Mouse (Mus musculus): ENCODE results near the gene Zfp940. TPM values are rescaled to one million over a fixed set of nuclear protein-coding genes. Genes with fewer than 3 reads are reported as not detected.
A peak's percentile ranks its signal among the peaks of the same experiment; 100 is the strongest.

Zfp940 gene
- polyA plus RNA-seq, 1 experiment from 2014 or later: 10.7 TPM

DNA sequence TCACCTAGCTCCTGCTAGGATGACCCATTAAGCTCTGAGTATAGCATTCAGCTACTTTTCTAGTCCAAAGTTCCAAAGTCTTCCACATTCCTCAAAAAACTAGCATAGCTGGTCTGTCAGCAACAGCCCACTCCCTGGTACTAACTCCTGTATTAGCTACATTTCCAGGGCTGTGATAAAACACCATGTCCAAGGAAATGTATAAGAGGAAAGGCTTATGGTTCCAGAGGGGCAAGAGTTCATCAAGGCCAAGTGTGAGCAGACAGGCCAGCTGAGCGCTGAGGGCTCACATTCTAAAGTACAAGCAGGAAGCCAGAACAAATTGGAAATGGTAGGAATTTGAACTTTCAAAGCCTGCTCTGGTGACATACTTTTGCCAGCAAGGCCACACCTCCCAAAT, 11.4 kb downstream of the Zfp940 start:
- Histone ChIP-seq H3K4me1 (no peaks in the 10 kb centered on the region), H3K27ac (replicated peaks) (no peak overlapping the region), H3K27me3 (replicated peaks; ENCODE audit: low read depth, poor library complexity, severe bottlenecking) (no peaks in the 10 kb centered on the region), H3K36me3 (replicated peaks) (peaks cover 41% of the 10 kb centered on the region), H3K4me3 (no peak overlapping the region), H3K9me3 (no peaks in the 10 kb centered on the region)
- DNase-seq (ENCODE audit: low spot score): no peak
- WGBS: 86% methylated on average over 1 of the region's 1 CpGs

DNA sequence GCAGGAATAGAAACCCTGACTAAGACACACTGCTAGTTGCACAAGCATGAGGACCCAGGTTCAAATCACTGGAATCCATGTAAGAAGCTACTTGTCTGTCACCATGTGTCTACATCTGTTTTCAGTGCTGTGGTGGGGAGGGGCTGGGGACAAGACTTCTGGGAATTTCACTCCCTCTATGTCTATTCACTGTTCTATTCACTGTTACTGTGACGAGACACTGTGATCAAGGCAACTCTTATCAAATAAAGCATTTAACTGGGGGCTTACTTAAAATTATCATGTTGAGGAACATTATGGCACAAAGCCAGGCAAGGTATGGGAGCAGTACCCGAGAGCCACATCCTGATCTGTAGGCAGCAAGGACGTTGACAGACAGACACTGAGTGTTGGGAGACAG, 14.2 kb downstream of the Zfp940 start:
- H3K4me1 ChIP-seq: no peaks in the 10 kb centered on the region
- H3K9me3 ChIP-seq: no peaks in the 10 kb centered on the region
- H3K27me3 ChIP-seq (replicated peaks; ENCODE audit: low read depth, poor library complexity, severe bottlenecking): no peaks in the 10 kb centered on the region
- no peak for DNase-seq (ENCODE audit: low spot score)
- no peak overlapping the region for H3K4me3 ChIP-seq
- WGBS: 87% methylated on average over 3 of the region's 3 CpGs
- no peak overlapping the region for H3K27ac ChIP-seq (replicated peaks)
- H3K36me3 ChIP-seq (replicated peaks): peaks cover 12% of the 10 kb centered on the region

DNA sequence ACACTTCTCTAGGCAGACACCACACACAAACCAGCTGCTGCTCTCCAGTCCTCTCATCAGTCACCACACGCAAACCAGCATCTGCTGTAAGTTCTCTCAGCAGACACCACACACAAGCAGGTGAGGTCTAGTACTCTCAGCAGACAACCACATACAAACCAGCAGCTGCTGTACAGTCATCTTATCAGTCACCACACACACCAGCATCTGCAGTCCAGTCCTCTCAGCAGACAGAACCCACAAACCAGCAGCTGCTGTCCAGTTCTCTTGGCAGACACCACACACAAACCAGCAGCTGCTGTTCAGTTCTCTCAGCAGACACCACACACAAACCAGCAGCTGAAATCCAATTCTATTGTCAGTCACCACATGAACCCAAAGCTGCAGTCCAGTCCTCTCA, 16.7 kb downstream of the Zfp940 start:
- WGBS: 98% methylated on average over 1 of the region's 1 CpGs
- Histone ChIP-seq H3K36me3 (replicated peaks) (peaks cover 25% of the 10 kb centered on the region), H3K4me3 (no peak overlapping the region), H3K27me3 (replicated peaks; ENCODE audit: low read depth, poor library complexity, severe bottlenecking) (no peaks in the 10 kb centered on the region), H3K9me3 (no peaks in the 10 kb centered on the region), H3K27ac (replicated peaks) (no peak overlapping the region), H3K4me1 (no peaks in the 10 kb centered on the region)
- no peak for DNase-seq (ENCODE audit: low spot score)

DNA sequence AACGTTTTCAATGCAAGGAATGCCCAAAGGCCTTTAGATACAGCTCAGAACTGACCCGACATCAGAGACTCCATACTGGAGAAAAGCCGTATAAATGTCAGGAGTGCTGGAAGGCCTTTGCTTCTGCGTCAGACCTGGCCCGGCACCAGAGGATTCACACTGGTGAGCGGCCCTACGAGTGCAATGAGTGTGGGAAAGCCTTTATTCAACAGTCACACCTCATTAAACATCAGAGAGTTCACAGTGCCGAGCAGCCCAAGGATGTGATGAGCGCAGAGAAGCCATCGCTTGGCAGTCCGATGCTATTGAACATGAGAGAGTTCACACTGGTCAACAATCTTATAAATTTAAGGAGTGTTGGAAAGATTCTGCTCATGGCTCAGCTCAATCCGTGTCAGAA, 23.7 kb downstream of the Zfp940 start:
- Histone ChIP-seq H3K27me3 (replicated peaks; ENCODE audit: low read depth, poor library complexity, severe bottlenecking) (no peaks in the 10 kb centered on the region), H3K9me3 (0 out of 2 replicates have a peak, but pooled peaks cover 3% of the 10 kb centered on the region), H3K4me1 (no peaks in the 10 kb centered on the region), H3K36me3 (replicated peaks) (peaks cover 91% of the 10 kb centered on the region), H3K27ac (replicated peaks) (no peak overlapping the region), H3K4me3 (no peak overlapping the region)
- DNase-seq (ENCODE audit: low spot score): no peak
- 93% methylated on average over 12 of the region's 12 CpGs for WGBS

DNA sequence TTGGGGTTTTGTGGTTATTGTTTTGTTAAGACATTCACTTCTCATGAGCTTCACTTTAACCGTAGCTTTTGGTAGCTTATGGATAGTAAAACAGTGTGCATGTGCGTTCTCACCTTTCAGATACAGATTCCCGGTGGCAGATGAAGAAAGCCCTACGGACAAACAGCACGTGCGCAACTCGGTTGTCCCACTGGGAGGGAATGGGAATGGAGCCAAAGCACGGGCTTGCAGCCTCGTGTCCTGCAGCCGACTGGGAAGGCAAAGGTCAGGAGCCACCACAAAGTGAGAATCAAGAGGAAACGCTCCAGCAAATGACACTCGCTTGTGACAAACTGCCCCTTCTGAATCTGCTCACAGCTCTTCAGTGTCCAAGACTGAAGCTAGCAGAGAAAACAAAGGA, 25.5 kb downstream of the Zfp940 start:
- 0 out of 2 replicates have a peak, but pooled peaks cover 3% of the 10 kb centered on the region for H3K9me3 ChIP-seq
- 95% methylated on average over 12 of the region's 12 CpGs for WGBS
- DNase-seq (ENCODE audit: low spot score): no peak
- no peaks in the 10 kb centered on the region for H3K27me3 ChIP-seq (replicated peaks; ENCODE audit: low read depth, poor library complexity, severe bottlenecking)
- H3K36me3 ChIP-seq (replicated peaks): peaks cover 95% of the 10 kb centered on the region
- no peak overlapping the region for H3K27ac ChIP-seq (replicated peaks)
- H3K4me1 ChIP-seq: no peaks in the 10 kb centered on the region
- H3K4me3 ChIP-seq: no peak overlapping the region

DNA sequence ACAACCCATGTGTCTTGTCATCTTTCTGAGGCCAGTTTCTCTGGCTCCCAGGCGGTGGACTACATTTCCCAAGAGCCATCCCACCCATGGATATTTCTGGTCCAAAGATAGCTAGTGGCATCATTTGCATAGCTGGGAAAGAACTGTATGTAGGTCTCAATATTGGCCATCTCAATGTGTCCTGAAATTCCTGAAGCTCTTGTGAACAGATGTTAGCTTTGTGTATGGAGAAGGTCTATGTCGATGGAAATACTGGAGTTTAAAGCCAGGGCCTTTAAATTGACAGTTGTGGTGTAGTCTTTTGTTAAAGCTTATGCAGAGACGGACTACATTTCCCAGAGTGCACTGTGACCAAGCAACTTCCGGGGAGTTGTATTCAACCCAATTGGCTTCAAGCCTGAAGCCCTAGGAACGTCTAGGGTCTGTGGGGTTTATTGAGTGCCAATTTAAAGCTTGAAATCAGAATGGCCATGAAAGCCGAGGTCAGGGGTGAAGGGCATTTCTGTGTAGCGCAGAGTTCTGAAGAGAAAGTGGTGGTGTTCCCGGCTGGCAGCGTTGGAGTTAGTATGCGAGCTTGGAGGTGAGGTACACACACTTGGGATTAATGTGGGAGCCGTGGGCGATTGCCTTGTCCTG, 34.7 kb downstream of the Zfp940 start:
- WGBS: 3% methylated on average over 12 of the region's 12 CpGs
- H3K27ac ChIP-seq (replicated peaks): peak overlapping the region; percentile 60
- DNase-seq (ENCODE audit: low spot score): peak; percentile 65

DNA sequence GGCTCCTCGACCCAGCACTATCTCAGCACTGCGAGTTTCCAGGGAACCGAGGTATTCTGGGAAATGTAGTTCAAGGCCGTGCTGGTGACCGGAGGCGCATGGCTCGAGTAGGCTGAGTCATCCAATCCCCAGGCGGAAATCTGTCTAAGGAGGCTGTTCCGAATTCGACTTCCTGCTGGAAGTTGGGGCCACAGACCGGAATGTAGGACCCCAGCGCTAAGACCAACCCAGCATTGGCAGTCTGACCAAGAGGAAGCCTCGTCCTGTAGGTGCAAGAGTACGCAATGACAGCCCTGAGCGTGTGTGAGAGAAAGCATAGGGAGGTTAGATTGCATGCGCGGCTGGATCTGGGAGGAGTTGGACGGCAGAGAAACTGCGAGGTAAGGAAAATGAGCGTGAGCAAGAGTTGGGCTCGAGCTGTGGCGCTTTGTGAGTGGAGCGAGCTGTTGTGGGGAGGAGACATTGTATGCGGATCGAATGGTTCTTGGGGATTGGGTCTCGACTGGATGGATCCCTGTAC, 37.5 kb downstream of the Zfp940 start, which contains the start of gene Zfp790:
TSS of gene Zfp790 (plus strand) at position 205 of the 520 bp plus-strand sequence.
- peak within 1 kb of the TSS; percentile 80 for H3K4me3 ChIP-seq
- H3K27ac ChIP-seq (replicated peaks): peak within 1 kb of the TSS; percentile 82
- peak; percentile 91 for DNase-seq (ENCODE audit: low spot score)
- 0 out of 2 replicates have a peak, but pooled peaks cover 3% of the 10 kb centered on the region for H3K9me3 ChIP-seq
- H3K4me1 ChIP-seq: peaks cover 26% of the 10 kb centered on the region
- WGBS: under 1% methylated on average over 26 of the region's 26 CpGs
- H3K36me3 ChIP-seq (replicated peaks): peaks cover 22% of the 10 kb centered on the region
- no peaks in the 10 kb centered on the region for H3K27me3 ChIP-seq (replicated peaks; ENCODE audit: low read depth, poor library complexity, severe bottlenecking)

More for the DNA sequence above, 34.7 kb downstream of the Zfp940 start:
- peak overlapping the region; percentile 66 for H3K4me3 ChIP-seq
- H3K27me3 ChIP-seq (replicated peaks; ENCODE audit: low read depth, poor library complexity, severe bottlenecking): no peaks in the 10 kb centered on the region
- H3K36me3 ChIP-seq (replicated peaks): peaks cover 40% of the 10 kb centered on the region
- H3K4me1 ChIP-seq: peaks cover 26% of the 10 kb centered on the region
- no peaks in the 10 kb centered on the region for H3K9me3 ChIP-seq

DNA sequence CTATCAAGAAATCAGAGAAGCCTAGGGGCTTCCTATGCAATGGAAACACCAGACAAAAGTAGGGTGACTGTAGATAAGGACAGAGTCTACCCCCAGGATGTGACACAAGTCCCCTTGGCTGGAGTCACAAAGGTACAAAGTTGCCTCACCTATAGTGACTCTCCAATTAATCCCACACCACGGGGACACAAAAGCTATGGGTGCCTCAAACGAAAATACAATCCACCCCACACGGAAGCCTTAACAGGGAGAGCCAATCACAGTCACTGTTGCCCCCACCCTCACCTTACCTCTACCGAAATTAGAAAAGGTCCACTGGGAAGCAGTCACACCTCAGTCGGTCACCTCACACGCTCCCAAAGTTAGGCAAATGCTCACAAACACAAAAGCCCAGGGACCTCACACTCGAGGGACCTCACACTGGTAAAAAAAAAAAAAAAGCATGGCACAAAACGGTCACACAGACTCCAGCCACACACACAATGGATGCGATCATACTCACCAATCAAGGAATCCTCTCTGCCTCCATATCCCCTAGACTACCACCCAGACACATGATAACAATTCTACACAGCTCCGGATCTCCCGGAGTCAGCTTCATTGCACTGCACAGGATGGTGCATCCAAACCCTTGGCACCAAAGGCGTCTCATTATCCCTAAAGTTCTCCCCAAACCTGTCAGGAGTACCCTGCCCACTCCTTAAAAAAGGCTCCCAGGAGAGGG, 38.2 kb downstream of the Zfp940 start:
- 0 out of 2 replicates have a peak, but pooled peaks cover 3% of the 10 kb centered on the region for H3K9me3 ChIP-seq
- H3K36me3 ChIP-seq (replicated peaks): peaks cover 15% of the 10 kb centered on the region
- peak overlapping the region; percentile 80 for H3K4me3 ChIP-seq
- H3K4me1 ChIP-seq: peaks cover 26% of the 10 kb centered on the region
- H3K27ac ChIP-seq (replicated peaks): peak overlapping the region; percentile 82
- DNase-seq (ENCODE audit: low spot score): no peak
- WGBS: 4% methylated on average over 12 of the region's 12 CpGs
- no peaks in the 10 kb centered on the region for H3K27me3 ChIP-seq (replicated peaks; ENCODE audit: low read depth, poor library complexity, severe bottlenecking)

DNA sequence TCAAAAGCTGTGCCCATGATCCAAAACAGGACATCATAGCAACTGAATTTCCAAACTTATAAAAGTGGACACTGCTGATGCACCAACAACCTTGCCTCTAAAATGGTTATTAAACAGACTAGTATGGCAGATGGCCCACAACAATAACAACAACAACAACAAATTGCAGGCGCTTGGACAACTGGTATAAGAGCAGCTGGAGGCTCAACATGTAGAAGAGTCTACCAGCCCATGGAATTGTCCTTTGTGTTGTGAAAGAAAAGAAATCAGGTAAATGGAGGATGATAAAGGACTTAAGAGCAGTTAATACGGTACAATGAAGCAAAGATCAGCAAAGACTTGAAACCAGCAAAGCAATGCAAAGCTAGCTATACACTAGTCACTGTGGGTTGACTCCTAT, 39.1 kb downstream of the Zfp940 start:
- DNase-seq (ENCODE audit: low spot score): no peak
- Histone ChIP-seq H3K27ac (replicated peaks) (no peak overlapping the region), H3K27me3 (replicated peaks; ENCODE audit: low read depth, poor library complexity, severe bottlenecking) (no peaks in the 10 kb centered on the region), H3K36me3 (replicated peaks) (peaks cover 15% of the 10 kb centered on the region), H3K9me3 (0 out of 2 replicates have a peak, but pooled peaks cover 3% of the 10 kb centered on the region), H3K4me3 (peak overlapping the region; percentile 80; the same call in 1 of the 2 replicates), H3K4me1 (peaks cover 24% of the 10 kb centered on the region)
- 83% methylated on average over 2 of the region's 2 CpGs for WGBS

DNA sequence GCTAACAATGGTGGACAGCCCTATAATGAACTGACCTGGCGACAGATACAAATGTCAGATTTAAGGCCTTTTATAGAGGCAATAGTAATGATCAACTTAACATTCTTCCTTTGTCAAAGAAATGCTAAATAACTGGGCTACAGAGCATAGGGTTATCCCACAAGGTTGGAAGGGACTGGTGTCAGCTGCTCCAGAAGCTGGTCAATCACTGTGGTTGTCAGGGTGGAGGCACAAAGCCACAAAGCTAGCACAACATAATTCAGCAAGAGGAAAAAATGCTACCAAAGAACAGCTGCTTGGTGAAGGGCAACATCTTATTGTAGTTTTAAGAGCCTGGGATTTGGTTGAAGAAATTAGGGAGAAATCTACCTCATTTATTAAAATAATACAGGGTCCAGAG, 41.2 kb downstream of the Zfp940 start:
- 0 out of 2 replicates have a peak, but pooled peaks cover 6% of the 10 kb centered on the region for H3K9me3 ChIP-seq
- no peak overlapping the region for H3K27ac ChIP-seq (replicated peaks)
- 89% methylated on average over 1 of the region's 1 CpGs for WGBS
- H3K4me3 ChIP-seq: no peak overlapping the region
- DNase-seq (ENCODE audit: low spot score): no peak
- peaks cover 9% of the 10 kb centered on the region for H3K36me3 ChIP-seq (replicated peaks)
- no peaks in the 10 kb centered on the region for H3K27me3 ChIP-seq (replicated peaks; ENCODE audit: low read depth, poor library complexity, severe bottlenecking)
- peaks cover 16% of the 10 kb centered on the region for H3K4me1 ChIP-seq

DNA sequence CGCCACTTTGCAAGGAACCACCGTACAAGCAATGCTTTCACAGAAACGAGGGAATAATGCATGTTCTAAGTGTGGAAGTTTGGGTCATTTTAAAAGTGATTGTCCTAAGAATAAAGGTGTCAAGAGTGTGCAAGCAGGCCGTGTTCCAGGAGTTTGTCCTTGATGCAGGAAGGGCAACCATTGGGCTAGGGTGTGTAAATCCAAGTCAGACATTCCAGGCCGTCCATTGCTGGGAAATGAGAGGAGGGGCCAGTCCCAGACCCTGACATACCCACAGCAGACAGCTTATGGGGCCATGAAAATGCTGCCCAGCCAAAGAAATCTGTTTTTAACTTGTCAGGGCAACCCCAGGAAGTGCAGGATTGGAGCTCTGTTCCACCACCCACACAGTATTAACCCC, 46.4 kb downstream of the Zfp940 start:
- Histone ChIP-seq H3K9me3 (0 out of 2 replicates have a peak, but pooled peaks cover 6% of the 10 kb centered on the region), H3K4me3 (no peak overlapping the region), H3K4me1 (no peaks in the 10 kb centered on the region), H3K27ac (replicated peaks) (no peak overlapping the region), H3K36me3 (replicated peaks) (peaks cover 9% of the 10 kb centered on the region), H3K27me3 (replicated peaks; ENCODE audit: low read depth, poor library complexity, severe bottlenecking) (no peaks in the 10 kb centered on the region)
- WGBS: 87% methylated on average over 5 of the region's 5 CpGs
- DNase-seq (ENCODE audit: low spot score): no peak

DNA sequence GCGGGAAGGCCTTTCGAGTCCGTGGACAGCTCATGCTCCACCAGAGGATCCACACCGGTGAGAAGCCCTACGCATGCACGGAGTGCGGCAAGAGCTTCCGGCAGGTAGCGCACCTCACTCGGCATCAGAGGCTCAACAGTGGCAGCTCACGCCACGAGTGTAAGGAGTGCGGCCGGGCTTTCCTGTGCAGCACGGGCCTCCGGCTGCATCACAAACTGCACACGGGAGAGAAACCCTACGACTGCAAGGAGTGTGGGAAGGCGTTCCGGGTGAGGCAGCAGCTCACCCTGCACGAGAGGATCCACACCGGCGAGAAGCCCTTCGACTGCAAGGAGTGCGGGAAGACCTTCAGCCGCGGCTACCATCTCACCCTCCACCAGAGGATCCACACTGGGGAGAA, 60.6 kb downstream of the Zfp940 start:
- H3K9me3 ChIP-seq: peaks cover 23% of the 10 kb centered on the region
- H3K27ac ChIP-seq (replicated peaks): no peak overlapping the region
- peaks cover 32% of the 10 kb centered on the region for H3K27me3 ChIP-seq (replicated peaks; ENCODE audit: low read depth, poor library complexity, severe bottlenecking)
- peak; percentile 19 for DNase-seq (ENCODE audit: low spot score)
- H3K4me1 ChIP-seq: no peaks in the 10 kb centered on the region
- peak overlapping the region; percentile 33 for H3K4me3 ChIP-seq
- WGBS: 33% methylated on average over 27 of the region's 27 CpGs
- H3K36me3 ChIP-seq (replicated peaks): peaks cover 67% of the 10 kb centered on the region
